Mouse (Mus musculus): ENCODE data around the gene Zranb3. TPM values are rescaled to one million over a fixed set of nuclear protein-coding genes. Genes with fewer than 3 reads are reported as not detected.
"Not testable (repeated sequence)": the region's sequence is repeated elsewhere in the genome, so short reads cannot be mapped to it uniquely, and the experiment has no call there.

Zranb3 gene
- polyA plus RNA-seq, 1 experiment = 7.6 TPM

- 32% methylated on average over 6 of the region's 6 CpGs for WGBS
- H3K27ac ChIP-seq (ENCODE audit: control insufficient read depth, insufficient read depth, low read depth, low read length, poor library complexity) = no peak overlapping the region
- peaks cover 2% of the 10 kb centered on the region; the same call in 1 of the 2 replicates for H3K4me1 ChIP-seq (ENCODE audit: control insufficient read depth, insufficient read depth, low read length)
- no peak for TF ChIP-seq POLR2A (IDR thresholded peaks at IDR 0.05; ENCODE audit: borderline replicate concordance, control insufficient read depth, low read depth, low read length)
- TF ChIP-seq CTCF (IDR thresholded peaks at IDR 0.05; ENCODE audit: control insufficient read depth, insufficient read depth, low read length) = no peak
- H3K4me3 ChIP-seq (replicated peaks; ENCODE audit: control insufficient read depth, low read depth, low read length) = no peak overlapping the region
Observed at GRCm38 (mm10) chr1:128016035-128016492, 86.8 kb downstream of the Zranb3 start.

GRCm38 (mm10) chr1:128013698-128014386 lies 89.0 kb downstream of the Zranb3 start:
- no peak overlapping the region for H3K4me3 ChIP-seq (replicated peaks; ENCODE audit: control insufficient read depth, low read depth, low read length)
- WGBS = 68% methylated on average over 4 of the region's 4 CpGs
- peaks cover 2% of the 10 kb centered on the region; the same call in 1 of the 2 replicates for H3K4me1 ChIP-seq (ENCODE audit: control insufficient read depth, insufficient read depth, low read length)
- H3K27ac ChIP-seq (ENCODE audit: control insufficient read depth, insufficient read depth, low read depth, low read length, poor library complexity) = no peak overlapping the region
- TF ChIP-seq CTCF (IDR thresholded peaks at IDR 0.05; ENCODE audit: control insufficient read depth, insufficient read depth, low read length) = no peak
- no peak for TF ChIP-seq POLR2A (IDR thresholded peaks at IDR 0.05; ENCODE audit: borderline replicate concordance, control insufficient read depth, low read depth, low read length)

GRCm38 (mm10) chr1:128009751-128010150 lies 93.1 kb downstream of the Zranb3 start:
- 92% methylated on average over 2 of the region's 2 CpGs for WGBS

GRCm38 (mm10) chr1:128006042-128006600 lies 96.7 kb downstream of the Zranb3 start:
- H3K4me1 ChIP-seq (ENCODE audit: control insufficient read depth, insufficient read depth, low read length); H3K4me3 ChIP-seq (replicated peaks; ENCODE audit: control insufficient read depth, low read depth, low read length): not testable (repeated sequence)
- WGBS = 42% methylated on average over 11 of the region's 11 CpGs
- 0 out of 2 replicates have a peak overlapping the region, but pooled peaks have one; percentile 39 for H3K27ac ChIP-seq (ENCODE audit: control insufficient read depth, insufficient read depth, low read depth, low read length, poor library complexity)

More at GRCm38 (mm10) chr1:128009751-128010150, 93.1 kb downstream of the Zranb3 start:
- no peak overlapping the region for H3K4me3 ChIP-seq (replicated peaks; ENCODE audit: control insufficient read depth, low read depth, low read length)
- no peak overlapping the region for H3K27ac ChIP-seq (ENCODE audit: control insufficient read depth, insufficient read depth, low read depth, low read length, poor library complexity)
- no peak for TF ChIP-seq CTCF (IDR thresholded peaks at IDR 0.05; ENCODE audit: control insufficient read depth, insufficient read depth, low read length)
- no peak for TF ChIP-seq POLR2A (IDR thresholded peaks at IDR 0.05; ENCODE audit: borderline replicate concordance, control insufficient read depth, low read depth, low read length)
- peaks cover 4% of the 10 kb centered on the region; the same call in 1 of the 2 replicates for H3K4me1 ChIP-seq (ENCODE audit: control insufficient read depth, insufficient read depth, low read length)

- Histone ChIP-seq H3K4me3 (replicated peaks; ENCODE audit: control insufficient read depth, low read depth, low read length) (no peak overlapping the region), H3K27ac (ENCODE audit: control insufficient read depth, insufficient read depth, low read depth, low read length, poor library complexity) (no peak overlapping the region), H3K4me1 (ENCODE audit: control insufficient read depth, insufficient read depth, low read length) (peaks cover 4% of the 10 kb centered on the region; the same call in 1 of the 2 replicates)
- 53% methylated on average over 2 of the region's 2 CpGs for WGBS
- TF ChIP-seq POLR2A (IDR thresholded peaks at IDR 0.05; ENCODE audit: borderline replicate concordance, control insufficient read depth, low read depth, low read length) = no peak
- no peak for TF ChIP-seq CTCF (IDR thresholded peaks at IDR 0.05; ENCODE audit: control insufficient read depth, insufficient read depth, low read length)
Observed at GRCm38 (mm10) chr1:128004371-128004720, 98.5 kb downstream of the Zranb3 start.

GRCm38 (mm10) chr1:128003712-128004370 lies 99.0 kb downstream of the Zranb3 start:
- TF ChIP-seq POLR2A (IDR thresholded peaks at IDR 0.05; ENCODE audit: borderline replicate concordance, control insufficient read depth, low read depth, low read length) (no peak), CTCF (IDR thresholded peaks at IDR 0.05; ENCODE audit: control insufficient read depth, insufficient read depth, low read length) (no peak)
- Histone ChIP-seq H3K4me1 (ENCODE audit: control insufficient read depth, insufficient read depth, low read length) (peaks cover 4% of the 10 kb centered on the region; the same call in 1 of the 2 replicates), H3K4me3 (replicated peaks; ENCODE audit: control insufficient read depth, low read depth, low read length) (no peak overlapping the region), H3K27ac (ENCODE audit: control insufficient read depth, insufficient read depth, low read depth, low read length, poor library complexity) (no peak overlapping the region)
- 89% methylated on average over 4 of the region's 4 CpGs for WGBS

GRCm38 (mm10) chr1:128002159-128002558 lies 100.7 kb downstream of the Zranb3 start:
- H3K4me3 ChIP-seq (replicated peaks; ENCODE audit: control insufficient read depth, low read depth, low read length) = no peak overlapping the region
- no peak overlapping the region for H3K27ac ChIP-seq (ENCODE audit: control insufficient read depth, insufficient read depth, low read depth, low read length, poor library complexity)
- WGBS = 88% methylated on average over 2 of the region's 2 CpGs
- H3K4me1 ChIP-seq (ENCODE audit: control insufficient read depth, insufficient read depth, low read length) = peaks cover 2% of the 10 kb centered on the region; the same call in 1 of the 2 replicates
- TF ChIP-seq CTCF (IDR thresholded peaks at IDR 0.05; ENCODE audit: control insufficient read depth, insufficient read depth, low read length) = no peak
- TF ChIP-seq POLR2A (IDR thresholded peaks at IDR 0.05; ENCODE audit: borderline replicate concordance, control insufficient read depth, low read depth, low read length) = no peak

GRCm38 (mm10) chr1:128000931-128001330 lies 101.9 kb downstream of the Zranb3 start:
- not testable (repeated sequence) for H3K4me3 ChIP-seq (replicated peaks; ENCODE audit: control insufficient read depth, low read depth, low read length); H3K27ac ChIP-seq (ENCODE audit: control insufficient read depth, insufficient read depth, low read depth, low read length, poor library complexity); H3K4me1 ChIP-seq (ENCODE audit: control insufficient read depth, insufficient read depth, low read length)
- WGBS = 91% methylated on average over 4 of the region's 4 CpGs

Data from bone marrow, adult 2 months (tissue).